Mouse (Mus musculus): ENCODE data around the gene Rab30. TPM values are rescaled to one million over a fixed set of nuclear protein-coding genes. Genes with fewer than 3 reads are reported as not detected.
"Not testable (repeated sequence)": the region's sequence is repeated elsewhere in the genome, so short reads cannot be mapped to it uniquely, and the experiment has no call there.

Gene Rab30
- 1.1 and 3.7 TPM in 2 replicates for polyA plus RNA-seq (2012; rRNA removed)

GRCm38 (mm10) chr7:92741152-92741860 is at the start of gene Rab30:
Rab30 (plus strand) TSS chr7:92741603.
- WGBS, result 1% methylated on average over 38 of the region's 38 CpGs
- DNase-seq (ENCODE audit: low read depth, low spot score), result peak; percentile 97

GRCm38 (mm10) chr7:92696395-92696794 is 45.0 kb upstream of the Rab30 start:
- DNase-seq (ENCODE audit: low read depth, low spot score), result no peak

DNA sequence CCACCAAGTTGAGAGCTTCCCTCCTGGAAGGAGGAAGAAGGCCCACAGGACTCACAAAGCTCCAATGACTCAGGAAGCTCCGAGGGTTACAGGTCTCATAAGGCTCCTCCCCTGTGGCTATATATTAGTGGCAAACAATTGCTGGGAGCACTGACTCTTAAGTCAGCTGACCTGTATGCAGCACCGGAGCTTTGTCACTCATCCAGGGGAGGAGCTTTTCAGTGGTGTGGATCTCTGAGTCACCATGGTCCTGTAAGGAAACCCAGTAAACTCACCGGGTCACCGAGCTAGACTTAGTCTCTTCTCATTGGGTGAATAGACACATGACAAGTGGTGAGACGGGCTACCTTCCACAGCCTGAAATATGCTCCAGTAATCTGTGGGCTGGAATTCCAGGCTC is 42.6 kb upstream of the Rab30 start:
- 26% methylated on average over 5 of the region's 5 CpGs for WGBS
- peak; percentile 63 for DNase-seq (ENCODE audit: low read depth, low spot score)

More at GRCm38 (mm10) chr7:92696395-92696794, 45.0 kb upstream of the Rab30 start:
- WGBS, result 92% methylated on average over 3 of the region's 3 CpGs

DNA sequence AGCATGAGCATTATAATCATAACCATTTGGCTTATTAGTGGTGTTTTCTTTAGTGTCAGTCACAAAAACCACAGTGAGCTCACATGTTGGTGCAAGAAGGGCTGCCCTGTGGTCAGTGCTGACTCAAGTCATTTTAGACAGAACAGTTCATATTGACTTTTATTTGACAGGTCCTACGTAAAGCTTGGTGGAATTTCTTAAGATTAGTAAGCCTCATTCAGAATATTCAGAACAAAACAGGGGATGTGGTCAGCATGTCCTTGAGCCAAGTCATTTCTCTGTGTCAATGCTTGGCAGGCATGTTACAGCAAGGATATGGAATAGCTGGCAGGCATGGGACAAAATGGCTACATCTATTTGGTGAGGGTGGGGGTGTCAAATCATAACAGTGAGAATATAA is 37.7 kb upstream of the Rab30 start:
- no peak for DNase-seq (ENCODE audit: low read depth, low spot score)
- 80% methylated on average over 1 of the region's 1 CpGs for WGBS

GRCm38 (mm10) chr7:92705534-92705933 is 35.9 kb upstream of the Rab30 start:
- DNase-seq (ENCODE audit: low read depth, low spot score), result no peak
- WGBS, result 67% methylated on average over 2 of the region's 2 CpGs

GRCm38 (mm10) chr7:92706711-92707110 is 34.7 kb upstream of the Rab30 start:
- DNase-seq (ENCODE audit: low read depth, low spot score), result no peak
- 68% methylated on average over 12 of the region's 12 CpGs for WGBS

- WGBS, result 50% methylated on average over 2 of the region's 2 CpGs
- DNase-seq (ENCODE audit: low read depth, low spot score), result no peak
These were observed 31.8 kb upstream of the Rab30 start for GRCm38 (mm10) chr7:92709573-92709972.

GRCm38 (mm10) chr7:92711593-92711992 is 29.8 kb upstream of the Rab30 start:
- WGBS, result 51% methylated on average over 3 of the region's 3 CpGs
- no peak for DNase-seq (ENCODE audit: low read depth, low spot score)

- 97% methylated on average over 1 of the region's 1 CpGs for WGBS
- no peak for DNase-seq (ENCODE audit: low read depth, low spot score)
These were observed 26.3 kb upstream of the Rab30 start for GRCm38 (mm10) chr7:92715055-92715454.

- WGBS, result 36% methylated on average over 3 of the region's 3 CpGs
- DNase-seq (ENCODE audit: low read depth, low spot score), result no peak
These were observed 21.1 kb upstream of the Rab30 start for GRCm38 (mm10) chr7:92720156-92720905.

DNA sequence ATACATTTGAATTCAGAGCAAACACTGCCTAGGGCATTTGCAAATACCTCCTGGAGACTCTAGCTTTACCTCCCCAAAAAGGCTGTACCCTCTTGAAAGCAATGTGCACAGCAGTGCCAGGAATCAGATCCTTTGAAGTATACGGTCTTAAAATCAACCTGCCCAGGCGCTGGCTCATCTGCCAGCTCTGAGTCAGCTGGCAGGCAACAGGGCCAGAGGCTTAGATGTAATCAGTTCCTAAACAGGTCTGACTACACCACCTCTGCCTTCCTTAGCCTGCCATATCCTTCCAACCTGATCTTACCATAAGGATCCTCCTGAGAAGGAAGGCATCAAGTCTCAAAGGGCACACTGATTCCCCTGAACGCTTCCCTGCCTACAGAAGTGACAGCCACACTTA is 17.7 kb upstream of the Rab30 start:
- 21% methylated on average over 3 of the region's 3 CpGs for WGBS
- no peak for DNase-seq (ENCODE audit: low read depth, low spot score)

- no peak for DNase-seq (ENCODE audit: low read depth, low spot score)
- WGBS, result 74% methylated on average over 4 of the region's 4 CpGs
These were observed 17.1 kb upstream of the Rab30 start for GRCm38 (mm10) chr7:92724261-92724660.

GRCm38 (mm10) chr7:92729583-92729982 is 11.8 kb upstream of the Rab30 start:
- WGBS, result 42% methylated on average over 3 of the region's 3 CpGs
- DNase-seq (ENCODE audit: low read depth, low spot score), result not testable (repeated sequence)

DNA sequence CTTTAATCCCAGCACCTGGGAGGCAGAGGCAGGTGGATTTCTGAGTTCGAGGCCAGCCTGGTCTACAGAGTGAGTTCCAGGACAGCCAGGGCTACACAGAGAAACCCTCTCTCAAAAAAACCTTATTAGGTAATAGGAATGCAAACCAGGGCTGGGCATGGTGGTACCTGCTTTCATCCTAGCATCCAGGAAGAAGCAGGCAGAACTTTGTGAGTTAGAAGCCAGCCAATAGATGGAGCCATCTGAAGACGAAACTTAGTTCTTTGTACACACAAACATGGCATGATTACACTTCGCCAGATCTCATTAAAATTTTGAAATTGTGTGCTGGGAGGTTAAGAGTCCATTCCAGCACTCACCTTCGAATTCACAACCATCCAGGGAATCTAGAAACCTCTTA is 10.9 kb upstream of the Rab30 start:
- DNase-seq (ENCODE audit: low read depth, low spot score), result no peak
- whole genome bisulfite sequencing, result 33% methylated on average over 4 of the region's 4 CpGs

DNA sequence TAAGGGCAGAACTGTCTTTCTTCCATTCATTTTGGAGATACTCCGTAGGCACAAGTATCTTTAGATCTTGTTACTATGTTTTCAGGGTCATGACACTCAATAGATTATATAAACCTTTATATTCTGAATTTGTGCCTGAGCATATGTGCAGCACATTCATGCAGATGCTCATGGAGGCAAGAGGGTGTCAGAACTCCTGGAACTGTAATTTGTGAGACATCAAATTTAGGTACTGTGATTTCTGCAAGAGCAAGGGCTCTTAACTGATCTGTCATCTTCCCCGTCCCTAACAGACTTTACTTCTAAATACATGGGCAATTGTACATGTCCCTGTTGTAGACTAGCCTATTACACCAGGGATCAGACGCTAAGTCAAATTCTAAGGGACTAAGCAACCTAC is 10.4 kb upstream of the Rab30 start:
- DNase-seq (ENCODE audit: low read depth, low spot score), result no peak
- WGBS, result 38% methylated on average over 3 of the region's 3 CpGs

DNA sequence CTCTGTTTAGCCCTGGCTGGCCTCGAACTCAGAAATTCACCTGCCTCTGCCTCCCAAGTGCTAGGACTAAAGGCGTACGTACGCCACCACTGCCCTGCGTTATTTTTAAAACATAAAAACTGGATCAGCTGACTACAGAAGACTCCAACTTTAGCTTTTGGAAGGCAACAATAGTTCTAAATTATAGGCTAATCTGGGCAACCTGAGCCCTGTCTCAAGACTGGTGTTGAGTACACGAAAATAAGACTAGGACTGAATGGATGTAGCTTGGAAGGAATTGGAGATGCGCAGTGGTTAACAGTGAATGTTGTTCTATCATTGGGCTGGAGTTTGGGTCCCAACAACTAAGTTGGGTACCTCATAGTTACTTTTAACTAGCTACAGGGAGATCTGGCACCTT is 9.3 kb upstream of the Rab30 start:
- 87% methylated on average over 7 of the region's 7 CpGs for WGBS
- no peak for DNase-seq (ENCODE audit: low read depth, low spot score)

DNA sequence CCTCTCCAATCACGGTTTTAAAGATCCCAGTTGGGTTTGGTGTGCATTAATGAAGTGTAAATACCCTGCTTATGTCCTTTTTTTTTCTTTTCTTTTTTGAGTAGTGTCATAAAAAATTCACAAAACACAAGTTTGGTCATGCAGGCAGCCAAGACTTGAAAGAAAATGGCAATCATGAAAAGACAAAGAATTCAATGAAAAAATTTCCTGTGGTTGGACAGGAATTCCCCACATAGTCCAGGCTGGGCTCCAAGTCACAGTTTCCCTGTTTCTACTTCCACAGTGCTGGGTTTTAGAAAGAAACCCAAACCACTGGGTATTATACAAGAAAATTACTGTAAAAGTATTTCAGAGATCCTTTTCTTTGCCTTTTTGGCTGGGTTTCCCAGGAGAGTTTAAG is 3.8 kb upstream of the Rab30 start:
- DNase-seq (ENCODE audit: low read depth, low spot score), result no peak
- 80% methylated on average over 1 of the region's 1 CpGs for whole genome bisulfite sequencing

DNA sequence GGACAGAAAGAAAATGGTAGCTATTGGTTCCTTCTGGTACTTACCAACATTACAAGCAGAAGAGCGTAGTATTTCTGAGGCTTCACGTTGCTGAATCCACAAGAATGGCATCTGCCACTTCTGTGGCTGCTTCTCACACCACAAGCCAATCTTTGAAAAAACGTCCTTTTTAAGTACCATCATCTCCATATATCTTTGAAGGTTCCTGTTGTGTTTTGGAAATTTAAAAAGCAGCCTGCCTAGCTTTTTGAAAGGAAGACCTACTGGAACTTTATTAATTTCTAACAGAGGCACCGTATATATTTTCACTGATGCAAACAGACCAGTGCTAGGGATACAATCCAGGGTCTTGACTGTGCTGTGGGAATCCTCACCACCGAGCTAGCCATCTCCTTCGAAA is 1.4 kb upstream of the Rab30 start:
- WGBS, result 31% methylated on average over 6 of the region's 6 CpGs
- no peak for DNase-seq (ENCODE audit: low read depth, low spot score)

DNA sequence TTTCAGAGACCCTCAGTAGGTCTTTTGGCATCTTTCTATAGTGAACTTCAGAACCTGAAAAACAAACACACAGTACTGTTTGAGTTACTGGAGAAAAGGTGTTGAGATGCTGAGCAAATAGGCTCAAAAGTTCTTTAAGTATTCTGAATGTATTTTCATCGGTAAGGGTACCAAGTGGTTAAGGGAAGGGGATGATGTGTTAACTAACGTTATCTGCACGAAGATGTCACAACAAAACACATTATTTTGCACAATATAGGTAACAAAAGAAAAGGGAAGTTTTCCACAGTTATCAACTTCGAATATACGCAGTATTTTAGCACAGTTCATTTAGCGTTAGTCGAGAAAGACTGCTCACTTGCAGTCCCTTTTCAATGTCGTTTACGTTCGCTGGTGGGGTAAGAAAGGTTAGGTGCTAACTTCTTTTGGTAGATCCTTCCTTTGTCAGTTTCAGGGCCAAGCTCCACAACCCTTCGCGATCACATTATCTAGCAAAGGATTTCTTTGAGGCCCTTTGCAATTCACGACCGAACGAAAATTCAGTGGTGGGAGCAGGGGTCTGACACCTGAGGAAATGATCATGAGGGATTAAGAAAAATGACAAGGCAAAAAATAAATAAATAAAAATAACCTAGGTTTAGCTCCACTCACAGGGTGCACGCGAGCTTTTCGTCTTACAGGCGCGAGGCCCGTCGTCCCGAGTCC is 840 bp upstream of the Rab30 start:
- under 1% methylated on average over 23 of the region's 23 CpGs for WGBS
- no peak for DNase-seq (ENCODE audit: low read depth, low spot score)

- no peak for DNase-seq (ENCODE audit: low read depth, low spot score)
- under 1% methylated on average over 9 of the region's 9 CpGs for WGBS
These were observed 452 bp downstream of the Rab30 start for GRCm38 (mm10) chr7:92741861-92742249.

- WGBS, result under 1% methylated on average over 16 of the region's 16 CpGs
- no peak for DNase-seq (ENCODE audit: low read depth, low spot score)
These were observed 938 bp downstream of the Rab30 start for GRCm38 (mm10) chr7:92742341-92742741.
